Mouse (Mus musculus): ENCODE measurements around the gene Ccdc191.

DNA sequence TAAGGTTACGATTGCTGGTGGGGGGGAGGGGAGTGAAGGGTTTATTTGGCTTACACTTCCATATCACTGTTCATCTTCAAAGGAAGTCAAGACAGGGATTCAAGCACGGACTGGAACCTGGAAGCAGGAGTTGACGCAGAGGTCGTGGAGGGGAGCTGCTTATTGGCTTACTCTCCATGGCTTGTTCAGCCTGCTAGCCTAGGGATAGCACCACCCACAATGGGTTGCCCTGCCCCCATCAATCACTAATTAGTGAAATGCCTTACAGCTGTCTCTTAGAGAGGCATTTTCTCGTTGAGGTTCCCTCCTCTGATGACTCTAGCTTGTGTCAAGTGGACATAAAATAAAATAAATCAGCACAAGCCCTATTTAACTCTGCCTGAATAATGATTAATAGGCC lies 121.4 kb downstream of the Ccdc191 start:
- TF ChIP-seq CTCF (IDR thresholded peaks at IDR 0.05; ENCODE audit: low read depth) (no peak), EP300 (IDR thresholded peaks at IDR 0.05; ENCODE audit: low read depth) (no peak)
